Mouse (Mus musculus): ENCODE results near the gene Vsig10. TPM values are rescaled to one million over a fixed set of nuclear protein-coding genes. Genes with fewer than 3 reads are reported as not detected.

The Vsig10 gene
- polyA plus RNA-seq, 1 experiment from 2014 or later = 1.0 TPM

GRCm38 (mm10) chr5:117403609-117404008 lies 84.7 kb downstream of the Vsig10 start:
- WGBS = 88% methylated on average over 8 of the region's 8 CpGs
- H3K27ac ChIP-seq = no peak overlapping the region
- no peaks in the 10 kb centered on the region for H3K27me3 ChIP-seq (replicated peaks)
- H3K4me3 ChIP-seq = no peak overlapping the region
- H3K36me3 ChIP-seq (replicated peaks) = no peaks in the 10 kb centered on the region
- H3K4me2 ChIP-seq = no peak overlapping the region
- H3K4me1 ChIP-seq = no peaks in the 10 kb centered on the region
- ATAC-seq (replicated peaks) = no peak
- H3K9me3 ChIP-seq = no peaks in the 10 kb centered on the region
- no peak overlapping the region for H3K9ac ChIP-seq

Other genes with a start within 250 kb of the Vsig10 start
- 87.3 and 87.4 TPM in 2 replicates for gene Suds3, start 203.0 kb upstream of the Vsig10 start, polyA plus RNA-seq (2015; fragmentation: Nextera tagmentation; extraction: Ambion mirVana)
- 58.8 and 59.2 TPM in 2 replicates for gene Taok3, start 199.0 kb upstream of the Vsig10 start, polyA plus RNA-seq (2015; fragmentation: Nextera tagmentation; extraction: Ambion mirVana)
- 1,104 and 1,156 TPM in 2 replicates for gene Pebp1, start 31.5 kb upstream of the Vsig10 start, polyA plus RNA-seq (2015; fragmentation: Nextera tagmentation; extraction: Ambion mirVana)
- gene Wsb2, start 38.2 kb downstream of the Vsig10 start, polyA plus RNA-seq (2015; fragmentation: Nextera tagmentation; extraction: Ambion mirVana) = 290 and 311 TPM in 2 replicates
- 31.5 and 33.1 TPM in 2 replicates for gene Rfc5, start 70.0 kb downstream of the Vsig10 start, polyA plus RNA-seq (2015; fragmentation: Nextera tagmentation; extraction: Ambion mirVana)
- gene Ksr2, start 94.9 kb downstream of the Vsig10 start, polyA plus RNA-seq (2015; fragmentation: Nextera tagmentation; extraction: Ambion mirVana) = 10.2 TPM in 2 replicates